Mouse (Mus musculus): ENCODE results near the gene Spaar. TPM values are rescaled to one million over a fixed set of nuclear protein-coding genes. Genes with fewer than 3 reads are reported as not detected.

The Spaar gene
- polyA plus RNA-seq, 1 experiment = 0.88 TPM

DNA sequence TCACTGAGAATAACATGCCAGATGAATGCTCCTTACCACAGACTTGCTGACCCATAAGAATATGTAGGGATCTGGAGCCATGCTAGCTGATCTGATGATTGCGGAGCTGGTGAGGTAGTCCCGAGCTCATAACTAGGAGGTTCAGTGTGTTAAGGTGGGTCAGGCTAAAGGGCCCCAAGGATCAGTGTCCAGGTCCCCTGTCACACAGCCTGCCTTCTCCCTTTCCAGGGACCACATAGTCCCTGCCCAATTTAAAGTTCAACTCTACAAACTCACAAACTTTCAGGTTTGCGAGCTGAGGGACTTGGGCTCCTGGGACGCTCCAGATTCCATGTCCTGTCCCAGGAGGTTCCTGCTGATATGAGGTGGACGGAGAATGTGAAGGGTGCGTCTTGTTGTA lies 29.1 kb upstream of the Spaar start, which contains the start of gene Olfr70:
Gene Olfr70, minus strand, starts transcription at position 101 of the 400 bp plus-strand sequence.
- TF ChIP-seq CTCF (IDR thresholded peaks at IDR 0.05; ENCODE audit: borderline replicate concordance, insufficient read depth, low read depth, low read length) = no peak
- no peak for TF ChIP-seq POLR2A (IDR thresholded peaks at IDR 0.05; ENCODE audit: borderline replicate concordance, insufficient read depth, low read length)
- peaks cover 14% of the 10 kb centered on the region for H3K4me1 ChIP-seq (ENCODE audit: control insufficient read depth, insufficient read depth, low read length)
- no peaks in the 10 kb centered on the region for H3K27me3 ChIP-seq (ENCODE audit: control insufficient read depth, insufficient read depth, low read length)
- no peak within 1 kb of the TSS for H3K27ac ChIP-seq (ENCODE audit: insufficient read depth, low read length)
- H3K4me3 ChIP-seq (replicated peaks; ENCODE audit: insufficient read depth, low read depth, low read length) = no peak within 1 kb of the TSS
- DNase-seq = no peak
- WGBS = 94% methylated on average over 6 of the region's 6 CpGs

DNA sequence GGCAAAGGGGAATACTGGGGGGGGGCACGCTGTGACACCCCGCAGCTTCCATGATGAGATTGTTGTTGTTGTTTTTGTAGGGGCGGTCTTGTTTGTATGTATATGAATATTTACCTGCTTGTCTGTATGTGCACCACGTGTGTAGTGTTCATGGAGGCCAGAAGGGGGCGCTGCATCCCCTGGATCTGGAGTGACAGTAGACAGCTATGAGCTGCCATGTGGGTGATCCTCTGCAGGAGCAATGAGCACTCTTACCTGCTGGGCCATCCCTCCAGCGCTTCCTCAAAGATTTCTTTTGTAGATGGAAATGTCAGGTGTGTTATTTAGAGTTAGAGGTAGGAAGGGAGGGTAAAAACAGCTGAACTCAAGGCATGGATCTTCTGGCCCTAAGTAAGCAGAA lies 26.4 kb upstream of the Spaar start:
- no peaks in the 10 kb centered on the region for H3K27me3 ChIP-seq (ENCODE audit: control insufficient read depth, insufficient read depth, low read length)
- WGBS = 74% methylated on average over 6 of the region's 6 CpGs
- H3K4me1 ChIP-seq (ENCODE audit: control insufficient read depth, insufficient read depth, low read length) = peaks cover 13% of the 10 kb centered on the region
- H3K4me3 ChIP-seq (replicated peaks; ENCODE audit: insufficient read depth, low read depth, low read length) = no peak overlapping the region
- DNase-seq = no peak
- TF ChIP-seq POLR2A (IDR thresholded peaks at IDR 0.05; ENCODE audit: borderline replicate concordance, insufficient read depth, low read length) (no peak), CTCF (IDR thresholded peaks at IDR 0.05; ENCODE audit: borderline replicate concordance, insufficient read depth, low read depth, low read length) (peak; percentile 20; the same call in 1 of the 2 replicates)
- H3K27ac ChIP-seq (ENCODE audit: insufficient read depth, low read length) = no peak overlapping the region

DNA sequence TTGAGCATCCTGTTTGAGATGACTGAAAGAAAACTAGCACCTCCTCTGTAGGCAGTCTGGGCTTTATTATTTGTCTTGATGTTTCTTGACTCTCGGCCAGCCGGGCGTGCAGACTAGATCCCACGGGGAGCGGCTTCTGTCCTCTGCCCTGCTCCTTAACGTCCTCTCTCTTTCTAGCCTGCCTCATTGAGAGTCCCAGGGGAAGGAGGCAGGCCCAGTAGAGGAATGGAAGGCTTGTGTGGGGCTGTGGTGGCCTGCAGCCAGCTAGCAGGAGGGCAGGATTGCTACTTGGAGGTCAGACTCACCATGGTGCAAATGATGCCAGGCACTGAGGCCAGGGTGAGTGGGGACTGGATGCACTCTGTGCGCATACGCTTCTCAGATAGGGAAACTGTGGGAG lies 26.0 kb upstream of the Spaar start:
- peaks cover 13% of the 10 kb centered on the region for H3K4me1 ChIP-seq (ENCODE audit: control insufficient read depth, insufficient read depth, low read length)
- WGBS = 59% methylated on average over 8 of the region's 8 CpGs
- no peak for DNase-seq
- no peak overlapping the region for H3K27ac ChIP-seq (ENCODE audit: insufficient read depth, low read length)
- no peaks in the 10 kb centered on the region for H3K27me3 ChIP-seq (ENCODE audit: control insufficient read depth, insufficient read depth, low read length)
- H3K4me3 ChIP-seq (replicated peaks; ENCODE audit: insufficient read depth, low read depth, low read length) = no peak overlapping the region
- no peak for TF ChIP-seq CTCF (IDR thresholded peaks at IDR 0.05; ENCODE audit: borderline replicate concordance, insufficient read depth, low read depth, low read length)
- no peak for TF ChIP-seq POLR2A (IDR thresholded peaks at IDR 0.05; ENCODE audit: borderline replicate concordance, insufficient read depth, low read length)

DNA sequence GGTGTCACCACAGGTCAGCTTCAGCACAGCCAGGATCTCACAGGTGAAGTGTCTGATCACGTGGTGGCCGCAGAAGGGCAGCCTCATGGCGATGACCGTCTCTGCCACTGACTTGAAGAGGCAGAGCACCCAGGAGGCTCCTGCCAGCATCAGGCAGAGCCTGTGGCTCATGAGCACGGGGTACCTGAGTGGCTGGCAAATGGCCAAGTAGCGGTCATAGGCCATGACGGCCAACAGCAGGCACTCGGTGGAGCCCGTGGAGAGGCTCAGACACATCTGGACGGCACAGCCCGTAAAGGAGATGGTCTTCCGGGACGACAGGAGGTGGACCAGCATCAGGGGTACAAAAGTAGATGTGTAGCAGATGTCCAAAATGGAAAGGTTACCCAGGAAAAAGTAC lies 23.8 kb upstream of the Spaar start:
- H3K4me3 ChIP-seq (replicated peaks; ENCODE audit: insufficient read depth, low read depth, low read length) = no peak overlapping the region
- DNase-seq = no peak
- TF ChIP-seq CTCF (IDR thresholded peaks at IDR 0.05; ENCODE audit: borderline replicate concordance, insufficient read depth, low read depth, low read length) (no peak), POLR2A (IDR thresholded peaks at IDR 0.05; ENCODE audit: borderline replicate concordance, insufficient read depth, low read length) (no peak)
- peaks cover 13% of the 10 kb centered on the region for H3K4me1 ChIP-seq (ENCODE audit: control insufficient read depth, insufficient read depth, low read length)
- no peak overlapping the region for H3K27ac ChIP-seq (ENCODE audit: insufficient read depth, low read length)
- H3K27me3 ChIP-seq (ENCODE audit: control insufficient read depth, insufficient read depth, low read length) = no peaks in the 10 kb centered on the region
- 72% methylated on average over 13 of the region's 13 CpGs for WGBS

DNA sequence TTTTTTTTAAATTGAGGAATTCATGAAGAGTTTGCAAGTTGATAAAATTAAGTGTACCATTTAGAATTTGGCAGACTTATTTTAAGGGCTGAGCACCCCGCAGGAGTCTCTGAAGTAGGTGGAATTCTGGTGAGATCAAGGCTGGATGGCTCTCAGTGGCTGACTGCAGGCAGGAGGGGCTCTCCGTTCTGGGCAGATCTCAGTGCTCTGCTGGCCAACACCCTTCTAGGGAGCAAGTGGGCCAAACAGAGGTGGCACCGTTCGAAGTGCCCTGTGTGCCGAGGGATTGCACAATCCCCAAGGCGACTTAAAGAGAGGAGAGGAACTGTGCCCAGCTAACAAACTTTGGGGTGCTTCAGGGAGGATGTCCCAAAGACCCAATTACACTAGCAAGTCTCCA lies 20.0 kb upstream of the Spaar start, which contains the start of gene Olfr71:
Gene Olfr71, minus strand, starts transcription at position 387 of the 400 bp plus-strand sequence.
- TF ChIP-seq CTCF (IDR thresholded peaks at IDR 0.05; ENCODE audit: borderline replicate concordance, insufficient read depth, low read depth, low read length) (no peak), POLR2A (IDR thresholded peaks at IDR 0.05; ENCODE audit: borderline replicate concordance, insufficient read depth, low read length) (no peak)
- Histone ChIP-seq H3K4me1 (ENCODE audit: control insufficient read depth, insufficient read depth, low read length) (peaks cover 11% of the 10 kb centered on the region), H3K4me3 (replicated peaks; ENCODE audit: insufficient read depth, low read depth, low read length) (no peak within 1 kb of the TSS), H3K27ac (ENCODE audit: insufficient read depth, low read length) (no peak within 1 kb of the TSS), H3K27me3 (ENCODE audit: control insufficient read depth, insufficient read depth, low read length) (no peaks in the 10 kb centered on the region)
- 51% methylated on average over 6 of the region's 6 CpGs for WGBS
- DNase-seq = no peak

DNA sequence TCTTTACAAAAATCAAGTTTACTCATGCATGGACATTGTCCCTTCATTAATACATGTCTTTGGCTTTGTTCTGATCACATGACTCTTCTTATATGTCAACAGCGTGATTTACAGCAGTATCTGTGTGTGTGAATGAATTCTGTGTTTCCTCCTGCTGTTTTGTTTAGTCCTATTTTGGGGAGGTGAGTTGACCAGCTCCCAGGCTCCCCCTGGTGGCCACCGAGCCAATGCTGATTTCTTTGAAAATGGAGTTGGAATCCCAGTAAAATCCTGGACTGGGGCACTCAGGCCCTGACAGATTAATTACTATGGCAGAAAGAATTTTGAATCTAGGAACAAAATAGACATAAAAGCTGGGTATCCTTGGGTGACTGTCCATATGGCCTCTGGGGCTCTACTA lies 18.0 kb upstream of the Spaar start:
- TF ChIP-seq POLR2A (IDR thresholded peaks at IDR 0.05; ENCODE audit: borderline replicate concordance, insufficient read depth, low read length) (no peak), CTCF (IDR thresholded peaks at IDR 0.05; ENCODE audit: borderline replicate concordance, insufficient read depth, low read depth, low read length) (peak; percentile 89)
- no peaks in the 10 kb centered on the region for H3K27me3 ChIP-seq (ENCODE audit: control insufficient read depth, insufficient read depth, low read length)
- H3K27ac ChIP-seq (ENCODE audit: insufficient read depth, low read length) = no peak overlapping the region
- WGBS = 0% methylated on average over 2 of the region's 2 CpGs
- H3K4me3 ChIP-seq (replicated peaks; ENCODE audit: insufficient read depth, low read depth, low read length) = no peak overlapping the region
- peak; percentile 76 to 86 for DNase-seq
- peaks cover 9% of the 10 kb centered on the region for H3K4me1 ChIP-seq (ENCODE audit: control insufficient read depth, insufficient read depth, low read length)

DNA sequence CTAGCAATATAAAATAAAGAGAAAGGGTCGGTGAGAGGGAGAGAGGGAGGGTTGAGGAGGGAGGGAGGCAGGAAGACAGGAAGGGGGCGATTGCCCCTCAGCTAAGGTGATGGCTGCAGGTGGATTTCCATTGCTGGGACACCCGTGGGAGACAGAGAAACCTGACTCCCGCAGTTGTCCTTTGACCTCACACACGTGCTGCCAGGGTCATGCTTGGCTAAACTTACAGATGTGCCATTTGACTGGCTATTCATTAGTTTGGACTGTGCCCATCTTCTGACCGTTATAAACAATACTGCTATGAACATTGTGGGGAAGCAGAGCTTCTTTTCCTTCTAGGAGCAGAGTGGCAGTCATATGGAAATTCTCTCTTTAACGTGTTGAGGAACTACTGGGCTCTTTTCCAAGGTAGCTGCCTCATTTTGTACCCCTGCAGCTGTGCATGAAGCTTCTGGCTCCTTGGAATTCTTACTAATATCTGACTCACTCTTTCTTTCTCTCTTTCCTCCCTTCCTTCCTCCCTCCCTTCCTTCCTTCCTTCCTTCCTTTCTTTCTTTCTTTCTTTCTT lies 16.1 kb upstream of the Spaar start:
- Histone ChIP-seq H3K4me1 (ENCODE audit: control insufficient read depth, insufficient read depth, low read length) (no peaks in the 10 kb centered on the region), H3K27me3 (ENCODE audit: control insufficient read depth, insufficient read depth, low read length) (no peaks in the 10 kb centered on the region), H3K4me3 (replicated peaks; ENCODE audit: insufficient read depth, low read depth, low read length) (no peak overlapping the region), H3K27ac (ENCODE audit: insufficient read depth, low read length) (no peak overlapping the region)
- 42% methylated on average over 7 of the region's 7 CpGs for WGBS
- no peak for DNase-seq
- TF ChIP-seq POLR2A (IDR thresholded peaks at IDR 0.05; ENCODE audit: borderline replicate concordance, insufficient read depth, low read length) (no peak), CTCF (IDR thresholded peaks at IDR 0.05; ENCODE audit: borderline replicate concordance, insufficient read depth, low read depth, low read length) (no peak)

DNA sequence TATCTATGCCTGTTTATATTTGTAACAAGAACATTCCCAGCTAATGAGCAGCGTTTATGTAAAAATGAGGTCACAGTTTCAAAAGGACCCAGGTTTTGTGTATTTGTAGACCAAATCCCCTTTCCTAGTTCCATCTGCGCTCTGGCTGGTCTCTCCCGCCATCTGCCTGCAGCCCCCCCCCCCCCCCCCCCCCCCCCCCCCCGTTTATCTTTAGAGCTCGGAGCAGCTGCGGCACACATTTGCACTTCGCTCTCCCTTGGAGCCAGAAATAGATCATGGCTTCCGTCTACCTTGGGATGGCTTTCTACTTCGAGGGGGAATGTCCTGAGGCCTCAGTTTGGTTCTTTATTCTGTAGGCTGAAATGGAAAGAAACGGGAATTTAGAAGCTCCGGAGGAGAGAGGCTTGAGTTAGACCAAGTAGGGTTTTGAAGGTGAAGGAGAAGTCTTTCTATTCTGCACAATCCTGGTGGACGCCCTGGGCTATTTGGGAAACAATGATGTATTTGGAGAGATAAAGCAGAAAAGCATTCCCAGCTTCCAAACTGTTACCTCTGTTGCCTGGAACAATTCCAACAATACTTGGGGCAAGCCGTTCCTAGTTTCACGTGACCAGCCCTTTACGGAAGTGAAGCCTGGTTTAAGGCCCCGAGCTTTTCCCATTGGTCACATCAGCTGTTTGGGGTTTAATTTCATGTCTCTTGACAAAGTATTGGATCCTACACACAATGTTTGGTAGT lies 9.2 kb upstream of the Spaar start:
- DNase-seq = no peak
- Histone ChIP-seq H3K27ac (ENCODE audit: insufficient read depth, low read length) (no peak overlapping the region), H3K4me1 (ENCODE audit: control insufficient read depth, insufficient read depth, low read length) (peaks cover 5% of the 10 kb centered on the region; the same call in 1 of the 2 replicates), H3K27me3 (ENCODE audit: control insufficient read depth, insufficient read depth, low read length) (no peaks in the 10 kb centered on the region), H3K4me3 (replicated peaks; ENCODE audit: insufficient read depth, low read depth, low read length) (peak overlapping the region; percentile 11)
- 28% methylated on average over 15 of the region's 16 CpGs for WGBS
- TF ChIP-seq CTCF (IDR thresholded peaks at IDR 0.05; ENCODE audit: borderline replicate concordance, insufficient read depth, low read depth, low read length) = no peak
- TF ChIP-seq POLR2A (IDR thresholded peaks at IDR 0.05; ENCODE audit: borderline replicate concordance, insufficient read depth, low read length) = no peak
